Mouse (Mus musculus): ENCODE data around the gene Asic2.
"Not testable (repeated sequence)": the region's sequence is repeated elsewhere in the genome, so short reads cannot be mapped to it uniquely, and the experiment has no call there.

Asic2 gene

GRCm38 (mm10) chr11:81361040-81361439, 607.2 kb downstream of the Asic2 start:
- DNase-seq (ENCODE audit: low read depth in 2 of 2, low spot score in 2 of 2), result no peak

GRCm38 (mm10) chr11:81350498-81350897, 617.8 kb downstream of the Asic2 start:
- DNase-seq (ENCODE audit: low read depth in 2 of 2, low spot score in 2 of 2), result not testable (repeated sequence)

GRCm38 (mm10) chr11:81331977-81332376, 636.3 kb downstream of the Asic2 start:
- no peak for DNase-seq (ENCODE audit: low read depth in 2 of 2, low spot score in 2 of 2)

- no peak for DNase-seq (ENCODE audit: low read depth in 2 of 2, low spot score in 2 of 2)
Measured at GRCm38 (mm10) chr11:81330982-81331381, 637.3 kb downstream of the Asic2 start.

- DNase-seq (ENCODE audit: low read depth in 2 of 2, low spot score in 2 of 2), result no peak
Measured at GRCm38 (mm10) chr11:81328088-81328487, 640.2 kb downstream of the Asic2 start.

- DNase-seq (ENCODE audit: low read depth in 2 of 2, low spot score in 2 of 2), result no peak
Measured at GRCm38 (mm10) chr11:81323146-81323545, 645.1 kb downstream of the Asic2 start.

- DNase-seq (ENCODE audit: low read depth in 2 of 2, low spot score in 2 of 2), result no peak
Measured at GRCm38 (mm10) chr11:81322466-81322865, 645.8 kb downstream of the Asic2 start.

- DNase-seq (ENCODE audit: low read depth in 2 of 2, low spot score in 2 of 2), result no peak
Measured at GRCm38 (mm10) chr11:81290041-81290440, 678.2 kb downstream of the Asic2 start.

GRCm38 (mm10) chr11:81283185-81283584, 685.1 kb downstream of the Asic2 start:
- DNase-seq (ENCODE audit: low read depth in 2 of 2, low spot score in 2 of 2), result no peak

- DNase-seq (ENCODE audit: low read depth in 2 of 2, low spot score in 2 of 2), result no peak
Measured at GRCm38 (mm10) chr11:81280070-81280469, 688.2 kb downstream of the Asic2 start.

GRCm38 (mm10) chr11:81277406-81277805, 690.9 kb downstream of the Asic2 start:
- DNase-seq (ENCODE audit: low read depth in 2 of 2, low spot score in 2 of 2), result no peak

GRCm38 (mm10) chr11:81272677-81273418, 695.4 kb downstream of the Asic2 start:
- DNase-seq (ENCODE audit: low read depth in 2 of 2, low spot score in 2 of 2), result no peak

- no peak for DNase-seq (ENCODE audit: low read depth in 2 of 2, low spot score in 2 of 2)
Measured at GRCm38 (mm10) chr11:81271422-81271821, 696.8 kb downstream of the Asic2 start.

GRCm38 (mm10) chr11:81270518-81270917, 697.7 kb downstream of the Asic2 start:
- DNase-seq (ENCODE audit: low read depth in 2 of 2, low spot score in 2 of 2), result no peak

- no peak for DNase-seq (ENCODE audit: low read depth in 2 of 2, low spot score in 2 of 2)
Measured at GRCm38 (mm10) chr11:81263757-81264156, 704.5 kb downstream of the Asic2 start.

- no peak for DNase-seq (ENCODE audit: low read depth in 2 of 2, low spot score in 2 of 2)
Measured at GRCm38 (mm10) chr11:81263193-81263592, 705.1 kb downstream of the Asic2 start.

- no peak for DNase-seq (ENCODE audit: low read depth in 2 of 2, low spot score in 2 of 2)
Measured at GRCm38 (mm10) chr11:81261259-81261658, 707.0 kb downstream of the Asic2 start.

- DNase-seq (ENCODE audit: low read depth in 2 of 2, low spot score in 2 of 2), result not testable (repeated sequence)
Measured at GRCm38 (mm10) chr11:81241183-81241582, 727.1 kb downstream of the Asic2 start.

GRCm38 (mm10) chr11:81239966-81240681, 728.1 kb downstream of the Asic2 start:
- no peak for DNase-seq (ENCODE audit: low read depth in 2 of 2, low spot score in 2 of 2)

- no peak for DNase-seq (ENCODE audit: low read depth in 2 of 2, low spot score in 2 of 2)
Measured at GRCm38 (mm10) chr11:81239091-81239490, 729.2 kb downstream of the Asic2 start.

- DNase-seq (ENCODE audit: low read depth in 2 of 2, low spot score in 2 of 2), result no peak
Measured at GRCm38 (mm10) chr11:81236070-81236469, 732.2 kb downstream of the Asic2 start.

- DNase-seq (ENCODE audit: low read depth in 2 of 2, low spot score in 2 of 2), result no peak
Measured at GRCm38 (mm10) chr11:81223361-81223760, 744.9 kb downstream of the Asic2 start.
